Mouse (Mus musculus) testis, adult 2 months (tissue): ENCODE data around the gene Dip2a. TPM values are rescaled to one million over a fixed set of nuclear protein-coding genes. Genes with fewer than 3 reads are reported as not detected.

ENCODE experiments used
- H3K27ac ChIP-seq: fragments of 200-500 bp; 2 replicates; pipeline ENCODE4 v1.5.1; 2012; ENCODE audit warnings: low read depth, low read length; ENCODE audit not compliant: control insufficient read depth, insufficient read depth
- H3K27me3 ChIP-seq: fragments of 200-500 bp; 2 replicates; pipeline ENCODE4 v1.6.1; 2012; ENCODE audit warnings: mild to moderate bottlenecking, low read length, moderate library complexity; ENCODE audit not compliant: control insufficient read depth, insufficient read depth
- H3K36me3 ChIP-seq: fragments of 200-500 bp; 2 replicates; pipeline ENCODE4 v1.6.1; 2012; ENCODE audit warnings: mild to moderate bottlenecking, low read length; ENCODE audit not compliant: control insufficient read depth, insufficient read depth
- H3K4me1 ChIP-seq: fragments of 200-500 bp; 2 replicates; pipeline ENCODE4 v1.6.1; 2012; ENCODE audit warnings: low read length; ENCODE audit not compliant: control insufficient read depth, insufficient read depth
- H3K4me3 ChIP-seq: fragments of 200-500 bp; 2 replicates; pipeline ENCODE4 v1.5.1; 2012; ENCODE audit warnings: low read depth, mild to moderate bottlenecking, low read length, moderate library complexity, mixed read lengths; ENCODE audit not compliant: control insufficient read depth
- CTCF ChIP-seq: fragments of 200-500 bp; IDR thresholded peaks from 2 replicates; pipeline ENCODE4 v1.5.1; 2012; ENCODE audit warnings: low read depth, mild to moderate bottlenecking, inconsistent platforms, low read length, moderate library complexity; ENCODE audit not compliant: control insufficient read depth, insufficient read depth, insufficient replicate concordance
- POLR2A ChIP-seq: fragments of 200-500 bp; IDR thresholded peaks from 2 replicates; pipeline ENCODE4 v1.6.1; 2012; ENCODE audit warnings: low read depth, mild to moderate bottlenecking, inconsistent platforms, low read length, moderate library complexity; ENCODE audit not compliant: control insufficient read depth
- polyA plus RNA-seq: library from polyadenylated mRNA; depleted of rRNA; stranded (reverse); fragments of >200 nt; gene quantifications from 2 replicates; pipeline ENCODE4 v1.2.3, GENCODE M21; 2012

Gene Dip2a
- polyA plus RNA-seq, 1 experiment = 15.2 TPM

DNA sequence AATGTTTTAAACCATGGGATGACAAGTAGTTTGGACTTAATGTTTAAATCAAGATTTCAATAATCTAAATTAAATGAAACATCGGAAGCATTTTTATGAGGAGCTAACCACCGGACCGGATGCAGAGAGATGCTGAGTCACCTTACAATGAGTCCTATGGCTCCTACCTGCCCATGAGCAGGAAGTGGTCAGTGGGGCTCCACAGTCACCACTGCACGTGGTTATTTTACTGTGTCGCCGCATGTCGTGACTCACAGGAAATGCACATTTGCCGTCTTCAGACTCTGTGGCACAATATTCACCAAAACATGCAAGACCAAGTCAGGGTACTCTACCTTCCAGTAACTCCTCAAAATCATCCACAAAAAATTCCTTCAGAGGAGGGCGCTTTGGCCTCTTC lies 38.4 kb downstream of the Dip2a start:
- Histone ChIP-seq H3K27me3 (no peaks in the 10 kb centered on the region), H3K4me3 (no peak overlapping the region), H3K36me3 (no peaks in the 10 kb centered on the region), H3K27ac (no peak overlapping the region), H3K4me1 (no peaks in the 10 kb centered on the region)
- TF ChIP-seq POLR2A (no peak), CTCF (no peak)

DNA sequence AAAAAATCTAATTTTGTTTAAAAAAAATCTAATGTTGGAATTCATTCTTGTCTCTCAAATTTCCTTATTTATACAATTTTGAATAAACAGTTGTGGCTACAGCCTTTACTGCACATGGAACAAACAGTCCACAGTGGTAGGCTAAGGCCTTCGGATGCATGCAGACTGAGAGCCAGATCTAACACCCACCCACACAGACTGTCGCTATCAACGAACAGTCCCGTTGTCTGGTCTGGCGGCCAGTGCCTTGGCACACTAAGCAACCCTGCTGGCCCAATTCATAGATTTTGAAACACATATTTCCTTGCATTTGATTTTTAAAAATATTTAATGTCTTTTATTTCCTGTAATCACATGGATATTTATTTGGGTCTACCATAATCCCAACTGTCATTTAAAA lies 45.0 kb downstream of the Dip2a start:
- no peaks in the 10 kb centered on the region for H3K36me3 ChIP-seq
- H3K4me1 ChIP-seq = no peaks in the 10 kb centered on the region; the same call in 1 of the 2 replicates
- H3K4me3 ChIP-seq = no peak overlapping the region
- no peaks in the 10 kb centered on the region for H3K27me3 ChIP-seq
- no peak for TF ChIP-seq CTCF
- no peak for TF ChIP-seq POLR2A
- H3K27ac ChIP-seq = no peak overlapping the region

DNA sequence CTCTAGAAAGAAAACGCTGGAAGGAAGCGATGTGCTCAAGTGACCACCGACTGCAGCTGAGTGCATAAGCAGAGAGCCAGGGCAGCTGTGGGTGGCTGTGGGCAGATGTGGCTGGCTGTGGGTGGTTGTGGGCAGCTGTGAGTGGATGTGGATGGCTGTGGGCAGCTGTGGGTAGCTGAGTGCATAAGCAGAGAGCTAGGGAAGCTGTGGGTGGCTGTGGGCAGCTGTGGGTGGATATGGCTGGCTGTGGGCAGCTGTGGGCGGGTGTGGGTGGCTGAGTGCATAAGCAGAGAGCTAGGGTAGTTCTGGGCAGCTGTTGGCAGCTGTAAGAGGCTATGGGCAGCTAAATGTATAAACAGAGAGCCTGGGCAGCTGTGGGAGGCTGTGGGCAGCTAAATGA lies 51.9 kb downstream of the Dip2a start:
- H3K4me3 ChIP-seq = peak overlapping the region; percentile 82
- peak; percentile 1; the same call in 1 of the 2 replicates for TF ChIP-seq POLR2A
- no peak for TF ChIP-seq CTCF
- H3K27ac ChIP-seq = peak overlapping the region; percentile 19; the same call in 1 of the 2 replicates
- no peaks in the 10 kb centered on the region for H3K27me3 ChIP-seq
- H3K36me3 ChIP-seq = no peaks in the 10 kb centered on the region
- no peaks in the 10 kb centered on the region; the same call in 1 of the 2 replicates for H3K4me1 ChIP-seq

DNA sequence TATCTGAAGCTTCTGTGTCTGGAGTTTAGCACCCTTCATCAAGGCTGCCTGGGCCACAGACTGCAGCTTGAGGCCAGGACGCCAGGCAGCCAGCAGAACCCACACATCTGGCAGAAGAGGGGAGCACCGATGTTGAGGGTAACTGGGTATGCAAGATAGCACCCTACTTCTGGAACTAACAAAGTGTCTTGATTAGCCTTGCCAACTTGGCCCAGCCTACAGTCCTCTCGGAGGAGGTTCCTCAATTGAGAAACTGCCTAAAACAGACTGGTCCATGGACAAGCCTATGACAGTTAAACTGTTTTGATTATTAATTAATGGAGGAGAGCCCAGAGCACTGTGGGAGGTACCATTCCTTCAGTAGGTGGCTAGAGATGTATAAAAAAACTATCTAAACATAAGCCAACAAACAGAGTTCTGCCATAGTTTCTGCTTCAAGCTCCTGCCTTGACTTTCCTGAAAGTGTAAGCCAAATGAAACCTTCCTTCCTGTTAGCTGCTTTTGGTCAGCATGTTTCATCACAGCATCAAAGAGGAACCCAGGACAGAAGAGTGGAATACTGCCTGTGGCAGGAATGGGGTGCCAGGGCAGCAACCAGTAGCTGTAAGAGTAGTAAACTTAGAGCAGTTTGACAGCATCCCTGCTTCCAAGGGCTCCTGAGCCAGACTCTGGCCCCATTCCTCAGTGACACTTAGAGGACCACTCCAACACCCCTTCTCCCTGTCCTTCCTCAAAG lies 55.0 kb downstream of the Dip2a start:
- Histone ChIP-seq H3K27ac (no peak overlapping the region), H3K36me3 (no peaks in the 10 kb centered on the region)
- TF ChIP-seq POLR2A (no peak), CTCF (no peak)

DNA sequence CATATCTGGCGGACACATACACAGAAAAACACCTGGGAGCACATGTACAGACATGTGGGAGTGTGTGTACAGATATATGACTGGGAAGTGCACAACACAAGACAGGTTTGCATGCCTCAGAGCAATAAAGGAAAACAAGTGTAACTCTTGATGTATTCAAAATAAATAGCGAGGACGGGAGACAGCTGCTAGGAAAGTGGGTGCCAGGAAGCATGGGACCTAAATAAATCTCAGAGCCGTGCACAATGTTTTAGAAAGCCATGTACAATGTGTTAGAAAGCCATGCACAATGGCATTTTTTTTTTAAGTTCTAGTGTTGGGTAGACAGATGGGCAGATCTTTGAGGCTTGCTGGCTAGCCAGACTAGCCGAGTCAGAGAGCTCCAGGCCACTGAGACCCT lies 56.0 kb downstream of the Dip2a start:
- Histone ChIP-seq H3K27ac (no peak overlapping the region), H3K36me3 (no peaks in the 10 kb centered on the region), H3K27me3 (no peaks in the 10 kb centered on the region), H3K4me1 (no peaks in the 10 kb centered on the region), H3K4me3 (no peak overlapping the region)
- no peak for TF ChIP-seq CTCF

More for the DNA sequence above, 55.0 kb downstream of the Dip2a start:
- Histone ChIP-seq H3K4me1 (no peaks in the 10 kb centered on the region), H3K27me3 (no peaks in the 10 kb centered on the region), H3K4me3 (peak overlapping the region; percentile 5)

DNA sequence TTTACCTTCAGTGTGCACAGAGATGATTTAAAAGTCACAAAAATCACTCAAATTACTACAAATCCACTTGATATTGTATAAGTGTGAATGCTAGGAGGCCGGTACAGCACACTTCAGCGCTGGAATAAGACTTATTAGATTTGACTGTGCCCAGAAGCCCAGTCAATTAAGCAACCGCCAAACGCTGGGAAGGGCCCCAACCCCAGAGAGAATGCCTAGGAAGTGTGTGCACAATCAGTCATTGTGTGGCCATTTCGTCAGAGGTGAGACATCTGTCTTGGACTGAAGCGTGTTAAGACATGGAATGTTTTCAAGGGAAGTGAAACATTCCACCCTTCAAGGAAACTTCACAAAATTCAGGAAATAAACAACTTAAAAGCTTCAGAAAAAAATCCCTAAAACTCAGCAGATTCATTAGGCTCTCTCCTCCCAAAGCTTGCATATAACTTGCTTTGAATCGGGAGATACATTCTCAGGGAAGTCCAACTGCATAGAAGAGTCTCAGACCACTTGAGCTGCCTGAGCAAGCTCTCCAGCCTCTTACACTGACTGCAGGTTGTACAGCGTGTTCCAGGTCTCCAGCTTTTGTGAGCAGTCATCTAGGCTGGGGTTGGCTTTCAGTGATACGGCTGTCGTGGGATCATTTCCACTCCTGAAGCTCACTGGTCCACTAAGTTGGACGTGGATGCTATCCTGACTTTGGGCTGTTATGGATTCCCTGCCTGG lies 56.7 kb downstream of the Dip2a start:
- TF ChIP-seq POLR2A = no peak
- no peak for TF ChIP-seq CTCF
- Histone ChIP-seq H3K36me3 (no peaks in the 10 kb centered on the region), H3K27me3 (no peaks in the 10 kb centered on the region), H3K4me3 (no peak overlapping the region), H3K4me1 (no peaks in the 10 kb centered on the region), H3K27ac (no peak overlapping the region)

DNA sequence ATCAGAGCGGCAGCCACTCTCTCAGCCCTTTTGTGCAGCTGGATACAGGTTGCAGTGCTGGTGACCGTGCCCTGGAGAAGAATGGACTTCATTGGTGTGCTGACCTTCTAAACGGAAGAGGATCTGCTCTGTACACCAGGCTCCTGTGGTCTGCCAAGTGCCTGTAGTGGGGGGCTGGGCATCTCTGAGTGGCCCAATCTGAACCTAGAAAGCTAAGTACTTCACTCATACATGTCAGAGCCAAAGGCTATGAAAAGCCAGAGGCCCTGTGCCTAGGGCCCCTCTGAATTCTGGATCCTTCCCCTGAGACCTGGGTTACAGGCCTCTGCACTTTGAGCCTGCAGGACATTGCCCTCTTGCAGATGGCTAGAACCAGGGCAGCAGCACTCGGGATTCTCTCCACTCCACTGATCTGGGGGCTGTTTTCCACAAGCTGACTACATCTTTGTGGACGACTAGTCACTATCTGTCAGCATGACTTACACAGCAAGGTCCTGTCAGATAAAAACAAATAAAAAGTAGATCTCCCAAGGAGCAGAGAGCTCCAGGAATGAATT lies 66.5 kb downstream of the Dip2a start:
- H3K27ac ChIP-seq = no peak overlapping the region
- H3K4me1 ChIP-seq = no peaks in the 10 kb centered on the region
- no peak overlapping the region for H3K4me3 ChIP-seq
- TF ChIP-seq CTCF (no peak), POLR2A (no peak)
- H3K36me3 ChIP-seq = no peaks in the 10 kb centered on the region
- H3K27me3 ChIP-seq = no peaks in the 10 kb centered on the region
